Comparison of ENCODE assay signal across 9 mouse cellular contexts in the genomic region with DNA sequence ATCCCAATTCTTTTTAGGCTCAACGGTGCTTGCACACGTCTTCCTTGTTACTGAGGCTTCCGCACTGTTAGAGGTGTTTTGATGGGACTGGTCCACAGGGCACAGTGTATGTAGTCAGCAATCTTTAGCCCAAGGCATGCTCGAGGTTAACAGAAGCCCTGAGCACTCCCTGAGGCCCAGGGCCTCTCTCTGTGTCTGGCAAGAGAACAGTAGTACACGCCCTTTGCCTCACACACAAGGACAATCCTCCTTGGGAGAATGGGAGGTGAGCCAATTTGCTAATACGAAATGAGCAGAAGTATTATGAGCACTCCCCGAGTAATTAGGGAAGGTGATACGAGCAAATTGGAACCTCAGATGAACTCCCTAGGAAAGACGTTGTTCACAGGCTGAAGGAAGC.
DNase-seq lines count a peak whose midpoint lies in the region; ATAC-seq and TF ChIP-seq lines count a peak whose summit lies in the region.
"Had no signal": no experiment of that assay in that cellular context is flagged by ENCODE, and none has a peak within 500 bp of the region (broad histone marks: within the 10 kb centered on the region; RNA-seq: fewer than 3 reads in every experiment).

No protein-coding gene starts in this region.

- 74% methylated on average over 9 of the region's 9 CpGs for WGBS in midbrain, embryonic 13.5 days
- WGBS in midbrain, embryonic 10.5 days = 84% methylated on average over 9 of the region's 9 CpGs
- 66% methylated on average over 9 of the region's 9 CpGs for WGBS in midbrain, embryonic 15.5 days

- no peak for TF ChIP-seq CTCF in layer of hippocampus, adult 2 months (conservative IDR thresholded peaks at IDR 0.05)

- H3K27me3 ChIP-seq in midbrain, embryonic 13.5 days = no peaks in the 10 kb centered on the region
- no peaks in the 10 kb centered on the region for H3K27me3 ChIP-seq in midbrain, embryonic 10.5 days (ENCODE audit: low read depth, poor library complexity, severe bottlenecking)
- H3K27me3 ChIP-seq in midbrain, embryonic 15.5 days (replicated peaks) = no peaks in the 10 kb centered on the region

- H3K36me3 ChIP-seq in midbrain, embryonic 13.5 days = no peaks in the 10 kb centered on the region
- H3K36me3 ChIP-seq in midbrain, embryonic 10.5 days = no peaks in the 10 kb centered on the region
- no peaks in the 10 kb centered on the region for H3K36me3 ChIP-seq in midbrain, embryonic 15.5 days (replicated peaks)

- DNase-seq in cerebellum, postnatal 10 days = peak; percentile 18 to 24
- DNase-seq in cerebellum, adult 11 months = no peak
- no peak for DNase-seq in midbrain, embryonic 10.5 days (ENCODE audit: low spot score)
- peak; percentile 35 for DNase-seq in heart, postnatal 25 days (ENCODE audit: low spot score)
- DNase-seq in layer of hippocampus, adult 2 months (ENCODE audit: low spot score in 2 of 2) = no peak

- no peak overlapping the region for H3K4me3 ChIP-seq in midbrain, embryonic 13.5 days (replicated peaks)
- no peak overlapping the region for H3K4me3 ChIP-seq in midbrain, embryonic 10.5 days
- no peak overlapping the region for H3K4me3 ChIP-seq in midbrain, embryonic 15.5 days
- no peak overlapping the region for H3K4me3 ChIP-seq in layer of hippocampus, adult 2 months

- no peak overlapping the region for H3K9ac ChIP-seq in midbrain, embryonic 13.5 days (replicated peaks)
- H3K9ac ChIP-seq in midbrain, embryonic 15.5 days = no peak overlapping the region

- H3K27ac ChIP-seq in midbrain, embryonic 13.5 days = no peak overlapping the region
- no peak overlapping the region for H3K27ac ChIP-seq in midbrain, embryonic 10.5 days (replicated peaks)
- no peak overlapping the region for H3K27ac ChIP-seq in midbrain, embryonic 15.5 days
- H3K27ac ChIP-seq in layer of hippocampus, adult 2 months = no peak overlapping the region
- H3K27ac ChIP-seq: kidney, postnatal 0 days had no signal

- intact Hi-C loops in heart, postnatal 25 days (cut with DNase I) = no loop called here

- no peak overlapping the region for H3K4me2 ChIP-seq in midbrain, embryonic 13.5 days (replicated peaks)
- H3K4me2 ChIP-seq in midbrain, embryonic 15.5 days = no peak overlapping the region

- H3K4me1 ChIP-seq in midbrain, embryonic 13.5 days (replicated peaks) = no peaks in the 10 kb centered on the region
- H3K4me1 ChIP-seq in midbrain, embryonic 10.5 days = peaks cover 10% of the 10 kb centered on the region
- no peaks in the 10 kb centered on the region for H3K4me1 ChIP-seq in midbrain, embryonic 15.5 days

- peak; percentile 40; the same call in 1 of the 2 replicates for ATAC-seq in midbrain, embryonic 13.5 days
- peak; percentile 52; the same call in 1 of the 2 replicates for ATAC-seq in midbrain, embryonic 15.5 days (replicated peaks)
- ATAC-seq in erythroid progenitor cell, adult 5-6 weeks (replicated peaks; ENCODE audit: low FRiP score, poor library complexity, severe bottlenecking) = no peak

- no peaks in the 10 kb centered on the region for H3K9me3 ChIP-seq in midbrain, embryonic 13.5 days
- no peaks in the 10 kb centered on the region for H3K9me3 ChIP-seq in midbrain, embryonic 10.5 days (replicated peaks)
- H3K9me3 ChIP-seq in midbrain, embryonic 15.5 days = no peaks in the 10 kb centered on the region

Comparison
In these comparisons a context has a peak if more than half of its experiments do, and no peak if none do; other contexts are left out.
1. DNase-seq: peak in cerebellum, postnatal 10 days (2 of 2) and heart, postnatal 25 days (single experiment); none in cerebellum, adult 11 months (single experiment), midbrain, embryonic 10.5 days (single experiment) and layer of hippocampus, adult 2 months (0 of 2).